Mouse (Mus musculus) 3134 (cell line): ENCODE measurements around the gene Frk.
"Not testable (repeated sequence)": the region's sequence is repeated elsewhere in the genome, so short reads cannot be mapped to it uniquely, and the experiment has no call there.

Experiments used
- DNase-seq: peaks from one replicate; pipeline ENCODE4 v3.0.0-alpha.2; 2011; ENCODE audit warnings: low spot score; ENCODE audit not compliant: insufficient read length; ENCODE audit errors: extremely low read depth

Gene Frk

DNA sequence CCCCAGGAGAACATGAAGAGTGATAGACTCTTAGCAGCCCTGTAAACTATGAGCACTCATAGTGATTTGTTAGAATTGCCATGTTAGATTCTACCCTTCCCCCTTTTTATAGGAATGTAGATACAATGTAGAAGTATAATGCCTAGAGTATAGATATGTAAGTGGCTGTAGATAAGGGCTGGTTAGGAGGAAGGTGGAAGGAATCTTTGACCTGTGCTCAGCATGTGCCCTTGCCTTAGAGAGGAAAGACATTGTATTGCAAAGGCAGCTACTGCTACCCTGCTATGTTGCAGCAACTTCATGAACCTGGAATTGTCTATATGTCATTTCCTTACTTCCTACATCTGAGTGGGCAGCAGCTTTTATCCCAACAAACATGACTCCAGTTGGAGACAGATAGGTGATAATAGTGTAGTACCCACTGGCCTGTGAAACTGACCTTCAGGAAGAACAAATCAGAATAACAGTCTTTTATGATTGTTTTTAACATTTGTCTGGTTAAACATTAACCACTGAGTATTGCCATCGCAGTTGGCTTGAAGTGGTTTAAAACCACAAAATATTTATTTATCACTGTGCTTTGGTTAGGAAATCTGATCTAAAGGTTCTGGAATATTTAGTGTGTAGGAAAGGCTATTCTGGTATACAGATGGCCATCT lies 80.4 kb downstream of the Frk start:
- no peak for DNase-seq

DNA sequence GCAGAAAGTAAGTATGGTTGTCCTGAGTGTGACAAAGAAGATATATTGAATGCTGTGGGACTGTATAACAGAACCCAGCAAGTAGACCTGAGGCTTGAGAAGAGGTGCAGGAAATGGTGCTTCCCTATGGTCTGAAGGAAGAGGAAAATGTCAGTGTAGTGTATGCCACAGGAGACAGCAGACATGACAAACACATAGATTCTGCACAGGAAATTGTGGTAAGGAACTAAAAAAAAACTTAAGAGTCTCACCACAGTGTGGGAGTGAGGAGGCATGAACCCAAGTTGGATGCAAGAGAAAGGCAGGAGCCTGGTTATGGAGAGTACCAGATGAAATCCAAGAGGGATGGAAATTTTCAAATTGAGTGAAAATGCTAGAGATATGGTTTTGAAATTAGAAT lies 132.3 kb downstream of the Frk start:
- DNase-seq, result no peak

DNA sequence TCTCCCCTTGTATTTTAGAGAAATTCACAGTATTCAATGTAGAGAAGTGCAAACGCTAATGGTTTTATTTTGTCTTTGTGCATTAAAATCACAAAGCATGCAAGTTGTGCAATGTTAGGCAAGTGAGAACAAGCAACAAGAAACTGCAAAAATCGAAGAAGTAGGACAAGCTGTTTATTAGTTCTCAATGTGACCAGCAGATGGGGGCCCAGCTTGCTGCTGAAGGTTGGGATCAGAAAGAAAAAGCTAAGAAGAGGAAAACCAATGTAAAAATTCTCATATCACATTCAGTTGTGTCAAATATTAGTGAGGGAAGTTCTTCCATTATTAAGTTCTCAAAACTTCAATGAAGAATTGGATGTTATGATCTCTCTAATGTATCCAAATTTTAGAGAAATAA lies 134.0 kb downstream of the Frk start:
- no peak for DNase-seq

DNA sequence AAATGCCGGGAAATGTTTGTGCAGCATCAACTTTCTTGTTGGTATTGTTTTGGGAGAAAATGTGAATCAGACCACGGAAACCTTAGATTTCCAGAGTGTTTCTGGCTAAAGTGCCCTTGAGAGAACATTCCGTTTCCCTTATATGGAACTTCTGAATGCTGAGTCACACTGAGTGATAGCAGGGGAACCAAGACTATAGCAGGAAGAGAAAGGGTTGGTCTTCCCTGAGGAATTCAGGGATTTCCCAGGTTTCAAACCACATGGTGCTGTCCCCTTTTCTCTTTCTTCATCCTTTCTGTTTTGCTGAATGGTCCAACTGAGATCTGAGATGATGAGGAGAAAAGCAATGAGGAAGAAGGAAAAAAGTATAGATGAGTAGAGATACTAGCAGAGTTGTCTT lies 135.3 kb downstream of the Frk start:
- DNase-seq, result peak; percentile 41

DNA sequence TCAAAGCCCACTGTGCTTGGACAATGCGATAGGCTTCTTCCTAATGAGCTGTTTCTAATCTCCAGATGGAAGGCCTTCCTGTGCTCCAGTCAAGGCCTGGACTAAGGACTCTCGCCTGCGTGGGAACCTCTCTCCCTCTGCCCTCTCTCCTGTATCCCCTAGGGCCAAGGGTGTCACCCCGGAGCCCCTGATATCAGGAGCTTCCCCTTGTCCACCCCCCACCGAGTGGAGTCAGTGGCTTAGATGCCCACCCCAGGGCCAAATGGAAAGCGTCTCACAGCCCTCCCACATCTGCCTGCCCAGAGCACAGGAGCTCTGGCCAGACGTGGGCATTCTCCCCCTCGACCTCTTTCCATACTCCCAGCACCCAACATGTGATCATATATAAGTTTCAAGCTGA lies 137.3 kb downstream of the Frk start:
- not testable (repeated sequence) for DNase-seq

DNA sequence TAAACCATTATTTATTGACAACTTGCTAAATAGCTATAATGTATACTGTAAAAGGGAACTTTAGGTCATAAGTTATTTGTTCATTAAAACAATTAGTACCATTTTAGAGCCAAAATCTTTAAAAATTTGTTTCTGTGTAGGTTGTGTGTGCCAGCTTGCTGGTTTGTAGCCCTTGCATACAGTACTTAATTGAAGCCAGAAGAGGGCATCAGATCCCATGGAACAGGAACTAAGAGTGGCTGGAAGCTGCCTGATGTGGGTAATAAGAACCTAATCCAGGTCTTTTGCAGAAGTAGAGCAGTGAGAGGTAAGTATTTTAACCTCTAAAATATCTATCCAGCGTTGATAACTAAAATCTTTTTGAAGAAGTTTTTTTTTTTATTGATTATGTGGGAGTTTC lies 155.0 kb downstream of the Frk start:
- no peak for DNase-seq
